Mouse (Mus musculus) cortical plate, adult 2 months (tissue): ENCODE results near the gene Ccdc92b.

Experiments
- CTCF ChIP-seq: fragments of 200-500 bp; IDR thresholded peaks from 2 replicates; pipeline ENCODE4 v1.5.1; 2011; ENCODE audit warnings: mild to moderate bottlenecking, control low read depth, low read length; ENCODE audit not compliant: insufficient read depth; ENCODE audit errors: extremely low read depth
- POLR2A ChIP-seq: fragments of 200-500 bp; IDR thresholded peaks from 2 replicates; pipeline ENCODE4 v1.6.1; 2011; ENCODE audit warnings: mild to moderate bottlenecking, low read length, control low read depth; ENCODE audit not compliant: insufficient read depth; ENCODE audit errors: extremely low read depth

GRCm38 (mm10) chr11:74671013-74671412, 51.6 kb downstream of the Ccdc92b start:
- no peak for TF ChIP-seq CTCF
- no peak for TF ChIP-seq POLR2A
